Mouse (Mus musculus) heart, adult 2 months (tissue): ENCODE results near the gene Tlr5. TPM values are rescaled to one million over a fixed set of nuclear protein-coding genes. Genes with fewer than 3 reads are reported as not detected.

Experiments used
- DNase-seq, 2 experiments: peaks; one replicate each; pipeline ENCODE4 v3.0.0; 2021
- H3K27ac ChIP-seq: fragments of 200-600 bp; 2 replicates; pipeline ENCODE4 v1.8.1; 2022
- H3K27me3 ChIP-seq: fragments of 200-500 bp; 2 replicates; pipeline ENCODE4 v1.6.1; 2012; ENCODE audit warnings: mild to moderate bottlenecking, low read length, inconsistent platforms, mixed read lengths; ENCODE audit not compliant: control insufficient read depth, insufficient read depth
- H3K36me3 ChIP-seq: fragments of 200-500 bp; 2 replicates; pipeline ENCODE4 v1.6.1; 2012; ENCODE audit warnings: low read length, inconsistent platforms; ENCODE audit not compliant: control insufficient read depth, insufficient read depth
- H3K4me1 ChIP-seq: fragments of 200-500 bp; 2 replicates; pipeline ENCODE4 v1.6.1; 2011; ENCODE audit warnings: low read length; ENCODE audit not compliant: control insufficient read depth, insufficient read depth
- H3K4me3 ChIP-seq: fragments of 200-600 bp; 2 replicates; pipeline ENCODE4 v1.8.1; 2022
- H3K79me2 ChIP-seq: fragments of 200-500 bp; replicated peaks from 2 replicates; pipeline ENCODE4 v1.6.1; 2012; ENCODE audit warnings: mild to moderate bottlenecking, inconsistent platforms, low read length, moderate library complexity, mixed read lengths; ENCODE audit not compliant: control insufficient read depth, insufficient read depth
- H3K9ac ChIP-seq: fragments of 200-500 bp; 2 replicates; pipeline ENCODE4 v1.6.1; 2012; ENCODE audit warnings: low read depth, mild to moderate bottlenecking, control low read depth, inconsistent platforms, low read length, mixed read lengths
- CTCF ChIP-seq: fragments of 200-600 bp; IDR thresholded peaks from 2 replicates; pipeline ENCODE4 v1.8.1; 2022; ENCODE audit warnings: antibody characterized with exemption, mild to moderate bottlenecking, moderate library complexity
- EP300 ChIP-seq: fragments of 200-500 bp; IDR thresholded peaks from 2 replicates; pipeline ENCODE4 v1.6.1; 2011; ENCODE audit warnings: low read depth, low read length, control low read depth; ENCODE audit not compliant: insufficient read depth
- POLR2A ChIP-seq: fragments of 200-500 bp; IDR thresholded peaks from 2 replicates; pipeline ENCODE4 v1.6.1; 2011; ENCODE audit warnings: mild to moderate bottlenecking, low read depth, low read length, control low read depth; ENCODE audit not compliant: insufficient read depth
- WGBS: fragments of 180-500 bp; shearing (Covaris S2); methylation state at CpG from one replicate; pipeline ENCODE4 v1.1.7; 2018; 5-methylcytosine and 5-hydroxymethylcytosine counted together
- intact Hi-C: fragments of 180-260 bp; cut with DNase I; formaldehyde crosslinking; loops from one replicate; pipeline ENCODE4 v1.15.1; 2025
- polyA plus RNA-seq: library from polyadenylated mRNA; depleted of rRNA; stranded (reverse); fragments of >200 nt; gene quantifications from 2 replicates; pipeline ENCODE4 v1.2.3, GENCODE M21; 2012
- total RNA-seq, 2 experiments: library from RNA; stranded (reverse); gene quantifications; 2 replicates each; pipeline ENCODE4 v1.2.3; 2021

Tlr5 gene
- total and polyA plus RNA-seq, 3 experiments: 1.1 to 1.7 (median 1.2) TPM

GRCm38 (mm10) chr1:182961076-182961475 is 6.5 kb downstream of the Tlr5 start:
- Histone ChIP-seq H3K4me3 (no peak overlapping the region), H3K36me3 (no peaks in the 10 kb centered on the region), H3K27me3 (no peaks in the 10 kb centered on the region), H3K79me2 (no peaks in the 10 kb centered on the region), H3K27ac (no peak overlapping the region), H3K9ac (no peak overlapping the region), H3K4me1 (no peaks in the 10 kb centered on the region)
- TF ChIP-seq POLR2A (no peak), CTCF (no peak)
- no peak for DNase-seq
- 84% methylated on average over 5 of the region's 5 CpGs for WGBS
- intact Hi-C loops: loop anchor here (2.0 kb wide), 1 partner anchor 92 kb away; no protein-coding TSS in a partner anchor

GRCm38 (mm10) chr1:182963329-182963728 is 8.7 kb downstream of the Tlr5 start:
- H3K9ac ChIP-seq: no peak overlapping the region
- H3K79me2 ChIP-seq: no peaks in the 10 kb centered on the region
- intact Hi-C loops: no loop called here
- TF ChIP-seq POLR2A: no peak
- TF ChIP-seq EP300: no peak
- no peak for TF ChIP-seq CTCF
- no peaks in the 10 kb centered on the region for H3K27me3 ChIP-seq
- 54% methylated on average over 5 of the region's 5 CpGs for WGBS
- H3K4me1 ChIP-seq: no peaks in the 10 kb centered on the region
- H3K27ac ChIP-seq: no peak overlapping the region
- DNase-seq: no peak
- no peak overlapping the region for H3K4me3 ChIP-seq
- H3K36me3 ChIP-seq: no peaks in the 10 kb centered on the region

GRCm38 (mm10) chr1:182964855-182965466 is 10.4 kb downstream of the Tlr5 start:
- intact Hi-C loops: no loop called here
- no peaks in the 10 kb centered on the region for H3K79me2 ChIP-seq

GRCm38 (mm10) chr1:182968732-182969131 is 14.1 kb downstream of the Tlr5 start:
- intact Hi-C loops: no loop called here
- H3K27ac ChIP-seq: no peak overlapping the region
- H3K79me2 ChIP-seq: no peaks in the 10 kb centered on the region
- 83% methylated on average over 9 of the region's 9 CpGs for WGBS
- no peak for DNase-seq
- H3K4me1 ChIP-seq: no peaks in the 10 kb centered on the region
- no peaks in the 10 kb centered on the region for H3K27me3 ChIP-seq
- H3K36me3 ChIP-seq: no peaks in the 10 kb centered on the region
- TF ChIP-seq EP300 (no peak), CTCF (no peak), POLR2A (no peak)
- H3K4me3 ChIP-seq: no peak overlapping the region
- no peak overlapping the region for H3K9ac ChIP-seq

More at GRCm38 (mm10) chr1:182964855-182965466, 10.4 kb downstream of the Tlr5 start:
- no peaks in the 10 kb centered on the region for H3K4me1 ChIP-seq
- TF ChIP-seq POLR2A (no peak), EP300 (no peak), CTCF (no peak)
- no peaks in the 10 kb centered on the region for H3K27me3 ChIP-seq
- no peak for DNase-seq
- no peak overlapping the region for H3K27ac ChIP-seq
- no peak overlapping the region for H3K4me3 ChIP-seq
- 81% methylated on average over 9 of the region's 9 CpGs for WGBS
- no peaks in the 10 kb centered on the region for H3K36me3 ChIP-seq
- H3K9ac ChIP-seq: no peak overlapping the region

GRCm38 (mm10) chr1:182972240-182972639 is 17.7 kb downstream of the Tlr5 start:
- Histone ChIP-seq H3K79me2 (no peaks in the 10 kb centered on the region), H3K36me3 (no peaks in the 10 kb centered on the region), H3K4me1 (no peaks in the 10 kb centered on the region), H3K4me3 (no peak overlapping the region), H3K27ac (no peak overlapping the region), H3K27me3 (no peaks in the 10 kb centered on the region), H3K9ac (no peak overlapping the region)
- 87% methylated on average over 6 of the region's 6 CpGs for WGBS
- TF ChIP-seq POLR2A: no peak
- no peak for TF ChIP-seq CTCF
- TF ChIP-seq EP300: no peak
- DNase-seq: no peak
- intact Hi-C loops: no loop called here

GRCm38 (mm10) chr1:182974826-182975225 is 20.2 kb downstream of the Tlr5 start:
- intact Hi-C loops: no loop called here
- H3K9ac ChIP-seq: no peak overlapping the region
- no peak for DNase-seq
- no peaks in the 10 kb centered on the region for H3K36me3 ChIP-seq
- 78% methylated on average over 14 of the region's 14 CpGs for WGBS
- no peaks in the 10 kb centered on the region for H3K79me2 ChIP-seq
- H3K27ac ChIP-seq: no peak overlapping the region
- H3K27me3 ChIP-seq: no peaks in the 10 kb centered on the region
- no peak overlapping the region for H3K4me3 ChIP-seq
- TF ChIP-seq EP300 (no peak), CTCF (peak; percentile 22; the same call in 1 of the 2 replicates), POLR2A (no peak)
- H3K4me1 ChIP-seq: no peaks in the 10 kb centered on the region
